Mouse (Mus musculus): ENCODE measurements around the gene Snx9. TPM values are rescaled to one million over a fixed set of nuclear protein-coding genes. Genes with fewer than 3 reads are reported as not detected.

Gene Snx9
- polyA plus RNA-seq, 1 experiment from 2014 or later, result 30.4 TPM

- H3K9ac ChIP-seq (replicated peaks; ENCODE audit: low read length), result no peak overlapping the region
- H3K9me3 ChIP-seq (replicated peaks; ENCODE audit: control insufficient read depth, low read length), result no peaks in the 10 kb centered on the region
- WGBS, result 19% methylated on average over 1 of the region's 1 CpGs
- DNase-seq (ENCODE audit: low spot score) (peak; percentile 63), ATAC-seq (replicated peaks; ENCODE audit: insufficient number of reproducible peaks, low FRiP score, low TSS enrichment, low read depth) (no peak)
- H3K4me3 ChIP-seq (ENCODE audit: low read depth, low read length), result no peak overlapping the region
- no peaks in the 10 kb centered on the region for H3K4me1 ChIP-seq (ENCODE audit: control insufficient read depth, insufficient read depth, low read length)
- H3K27ac ChIP-seq (replicated peaks; ENCODE audit: low read depth, low read length), result no peak overlapping the region
- no peak overlapping the region for H3K4me2 ChIP-seq (ENCODE audit: low read depth, low read length)
- no peaks in the 10 kb centered on the region for H3K27me3 ChIP-seq (ENCODE audit: control insufficient read depth, insufficient read depth, low read length)
- no peaks in the 10 kb centered on the region for H3K36me3 ChIP-seq (replicated peaks; ENCODE audit: control insufficient read depth, insufficient read depth, low read depth, low read length)
Observed at GRCm38 (mm10) chr17:5814641-5814920, 26.5 kb upstream of the Snx9 start.

GRCm38 (mm10) chr17:5817871-5818270, 23.3 kb upstream of the Snx9 start:
- no peaks in the 10 kb centered on the region for H3K9me3 ChIP-seq (replicated peaks; ENCODE audit: control insufficient read depth, low read length)
- no peak overlapping the region for H3K4me3 ChIP-seq (ENCODE audit: low read depth, low read length)
- H3K27me3 ChIP-seq (ENCODE audit: control insufficient read depth, insufficient read depth, low read length), result no peaks in the 10 kb centered on the region
- no peaks in the 10 kb centered on the region for H3K36me3 ChIP-seq (replicated peaks; ENCODE audit: control insufficient read depth, insufficient read depth, low read depth, low read length)
- no peak overlapping the region for H3K9ac ChIP-seq (replicated peaks; ENCODE audit: low read length)
- ATAC-seq (replicated peaks; ENCODE audit: insufficient number of reproducible peaks, low FRiP score, low TSS enrichment, low read depth) (no peak), DNase-seq (ENCODE audit: low spot score) (no peak)
- no peak overlapping the region for H3K4me2 ChIP-seq (ENCODE audit: low read depth, low read length)
- no peaks in the 10 kb centered on the region for H3K4me1 ChIP-seq (ENCODE audit: control insufficient read depth, insufficient read depth, low read length)
- 91% methylated on average over 2 of the region's 2 CpGs for WGBS
- no peak overlapping the region for H3K27ac ChIP-seq (replicated peaks; ENCODE audit: low read depth, low read length)

DNA sequence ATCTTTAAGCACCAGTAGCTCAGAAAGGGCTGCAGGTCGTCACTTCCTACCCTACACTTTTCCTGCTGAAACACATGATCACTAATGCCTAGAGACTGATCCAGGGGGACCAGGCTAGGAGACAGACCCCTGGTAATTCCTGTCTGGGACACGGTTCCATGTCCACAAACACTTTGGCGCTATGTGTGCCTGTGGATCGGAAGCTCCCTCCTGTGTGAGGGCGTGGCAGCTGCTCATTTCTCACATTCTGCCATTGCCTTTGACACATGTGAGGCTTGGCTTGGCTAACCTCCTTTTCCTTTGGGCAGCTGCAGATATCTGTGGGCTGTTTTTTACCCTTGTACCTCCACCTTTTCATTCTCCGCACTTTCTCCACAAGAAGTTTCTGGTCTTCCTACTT, 22.0 kb upstream of the Snx9 start:
- WGBS, result 66% methylated on average over 6 of the region's 6 CpGs
- Histone ChIP-seq H3K27me3 (ENCODE audit: control insufficient read depth, insufficient read depth, low read length) (no peaks in the 10 kb centered on the region), H3K36me3 (replicated peaks; ENCODE audit: control insufficient read depth, insufficient read depth, low read depth, low read length) (no peaks in the 10 kb centered on the region), H3K9ac (replicated peaks; ENCODE audit: low read length) (no peak overlapping the region), H3K4me2 (ENCODE audit: low read depth, low read length) (no peak overlapping the region), H3K4me3 (ENCODE audit: low read depth, low read length) (no peak overlapping the region), H3K4me1 (ENCODE audit: control insufficient read depth, insufficient read depth, low read length) (no peaks in the 10 kb centered on the region), H3K9me3 (replicated peaks; ENCODE audit: control insufficient read depth, low read length) (no peaks in the 10 kb centered on the region), H3K27ac (replicated peaks; ENCODE audit: low read depth, low read length) (no peak overlapping the region)
- DNase-seq (ENCODE audit: low spot score), result no peak
- no peak for ATAC-seq (replicated peaks; ENCODE audit: insufficient number of reproducible peaks, low FRiP score, low TSS enrichment, low read depth)

- Histone ChIP-seq H3K27me3 (ENCODE audit: control insufficient read depth, insufficient read depth, low read length) (no peaks in the 10 kb centered on the region), H3K9me3 (replicated peaks; ENCODE audit: control insufficient read depth, low read length) (no peaks in the 10 kb centered on the region), H3K4me1 (ENCODE audit: control insufficient read depth, insufficient read depth, low read length) (no peaks in the 10 kb centered on the region), H3K9ac (replicated peaks; ENCODE audit: low read length) (no peak overlapping the region), H3K36me3 (replicated peaks; ENCODE audit: control insufficient read depth, insufficient read depth, low read depth, low read length) (no peaks in the 10 kb centered on the region), H3K27ac (replicated peaks; ENCODE audit: low read depth, low read length) (no peak overlapping the region), H3K4me3 (ENCODE audit: low read depth, low read length) (no peak overlapping the region), H3K4me2 (ENCODE audit: low read depth, low read length) (no peak overlapping the region; the same call in 1 of the 2 replicates)
- WGBS, result 32% methylated on average over 9 of the region's 9 CpGs
- ATAC-seq (replicated peaks; ENCODE audit: insufficient number of reproducible peaks, low FRiP score, low TSS enrichment, low read depth) (no peak), DNase-seq (ENCODE audit: low spot score) (peak; percentile 37)
Observed at GRCm38 (mm10) chr17:5819799-5820201, 21.3 kb upstream of the Snx9 start.

- H3K36me3 ChIP-seq (replicated peaks; ENCODE audit: control insufficient read depth, insufficient read depth, low read depth, low read length), result no peaks in the 10 kb centered on the region
- H3K4me3 ChIP-seq (ENCODE audit: low read depth, low read length), result no peak overlapping the region
- H3K4me1 ChIP-seq (ENCODE audit: control insufficient read depth, insufficient read depth, low read length), result no peaks in the 10 kb centered on the region
- H3K9me3 ChIP-seq (replicated peaks; ENCODE audit: control insufficient read depth, low read length), result no peaks in the 10 kb centered on the region
- no peak overlapping the region for H3K4me2 ChIP-seq (ENCODE audit: low read depth, low read length)
- no peak overlapping the region for H3K9ac ChIP-seq (replicated peaks; ENCODE audit: low read length)
- ATAC-seq (replicated peaks; ENCODE audit: insufficient number of reproducible peaks, low FRiP score, low TSS enrichment, low read depth), result no peak
- no peak overlapping the region for H3K27ac ChIP-seq (replicated peaks; ENCODE audit: low read depth, low read length)
- no peaks in the 10 kb centered on the region for H3K27me3 ChIP-seq (ENCODE audit: control insufficient read depth, insufficient read depth, low read length)
- 70% methylated on average over 2 of the region's 2 CpGs for WGBS
- DNase-seq (ENCODE audit: low spot score), result no peak
Observed at GRCm38 (mm10) chr17:5822541-5822940, 18.6 kb upstream of the Snx9 start.

DNA sequence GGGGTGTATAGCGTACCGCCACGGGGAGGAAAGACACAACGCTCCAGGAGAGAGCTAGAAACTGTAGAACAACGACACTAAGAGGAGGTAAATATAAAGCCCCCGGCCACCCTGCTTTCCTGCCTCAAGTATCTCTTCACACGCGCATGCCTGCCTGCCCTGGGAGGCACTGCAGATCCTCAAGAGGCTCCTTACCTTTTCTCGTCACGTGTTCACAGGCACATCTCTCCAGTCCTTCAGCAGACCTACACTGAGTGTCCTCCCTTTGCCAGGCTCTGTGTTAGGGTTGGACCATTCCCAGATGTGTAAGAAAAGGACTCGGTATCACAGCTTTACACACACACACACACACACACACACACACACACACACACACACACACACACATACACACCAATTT, 18.1 kb upstream of the Snx9 start:
- Histone ChIP-seq H3K4me1 (ENCODE audit: control insufficient read depth, insufficient read depth, low read length) (no peaks in the 10 kb centered on the region), H3K9me3 (replicated peaks; ENCODE audit: control insufficient read depth, low read length) (no peaks in the 10 kb centered on the region), H3K27me3 (ENCODE audit: control insufficient read depth, insufficient read depth, low read length) (no peaks in the 10 kb centered on the region), H3K27ac (replicated peaks; ENCODE audit: low read depth, low read length) (no peak overlapping the region), H3K4me2 (ENCODE audit: low read depth, low read length) (no peak overlapping the region), H3K4me3 (ENCODE audit: low read depth, low read length) (no peak overlapping the region), H3K9ac (replicated peaks; ENCODE audit: low read length) (no peak overlapping the region), H3K36me3 (replicated peaks; ENCODE audit: control insufficient read depth, insufficient read depth, low read depth, low read length) (no peaks in the 10 kb centered on the region)
- no peak for DNase-seq (ENCODE audit: low spot score)
- 87% methylated on average over 11 of the region's 11 CpGs for WGBS
- no peak for ATAC-seq (replicated peaks; ENCODE audit: insufficient number of reproducible peaks, low FRiP score, low TSS enrichment, low read depth)

GRCm38 (mm10) chr17:5827836-5828582, 13.1 kb upstream of the Snx9 start:
- Histone ChIP-seq H3K27ac (replicated peaks; ENCODE audit: low read depth, low read length) (no peak overlapping the region), H3K4me1 (ENCODE audit: control insufficient read depth, insufficient read depth, low read length) (peaks cover 3% of the 10 kb centered on the region; the same call in 1 of the 2 replicates), H3K9me3 (replicated peaks; ENCODE audit: control insufficient read depth, low read length) (no peaks in the 10 kb centered on the region), H3K9ac (replicated peaks; ENCODE audit: low read length) (peak overlapping the region; percentile 37; the same call in 1 of the 2 replicates), H3K36me3 (replicated peaks; ENCODE audit: control insufficient read depth, insufficient read depth, low read depth, low read length) (no peaks in the 10 kb centered on the region), H3K4me3 (ENCODE audit: low read depth, low read length) (no peak overlapping the region), H3K27me3 (ENCODE audit: control insufficient read depth, insufficient read depth, low read length) (no peaks in the 10 kb centered on the region), H3K4me2 (ENCODE audit: low read depth, low read length) (no peak overlapping the region; the same call in 1 of the 2 replicates)
- 6% methylated on average over 14 of the region's 15 CpGs for WGBS
- ATAC-seq (replicated peaks; ENCODE audit: insufficient number of reproducible peaks, low FRiP score, low TSS enrichment, low read depth), result peak; percentile 62; the same call in 1 of the 2 replicates
- DNase-seq (ENCODE audit: low spot score), result no peak

GRCm38 (mm10) chr17:5828583-5828836, 12.6 kb upstream of the Snx9 start:
- DNase-seq (ENCODE audit: low spot score) (no peak), ATAC-seq (replicated peaks; ENCODE audit: insufficient number of reproducible peaks, low FRiP score, low TSS enrichment, low read depth) (peak; percentile 48)
- Histone ChIP-seq H3K27ac (replicated peaks; ENCODE audit: low read depth, low read length) (no peak overlapping the region), H3K9ac (replicated peaks; ENCODE audit: low read length) (peak overlapping the region; percentile 37; the same call in 1 of the 2 replicates), H3K27me3 (ENCODE audit: control insufficient read depth, insufficient read depth, low read length) (no peaks in the 10 kb centered on the region), H3K4me2 (ENCODE audit: low read depth, low read length) (no peak overlapping the region; the same call in 1 of the 2 replicates), H3K4me3 (ENCODE audit: low read depth, low read length) (no peak overlapping the region), H3K36me3 (replicated peaks; ENCODE audit: control insufficient read depth, insufficient read depth, low read depth, low read length) (no peaks in the 10 kb centered on the region), H3K9me3 (replicated peaks; ENCODE audit: control insufficient read depth, low read length) (no peaks in the 10 kb centered on the region), H3K4me1 (ENCODE audit: control insufficient read depth, insufficient read depth, low read length) (peaks cover 3% of the 10 kb centered on the region; the same call in 1 of the 2 replicates)
- 11% methylated on average over 3 of the region's 3 CpGs for WGBS

All from embryonic facial prominence, embryonic 11.5 days (tissue).